Mouse (Mus musculus) retina, embryonic 14.5 days (tissue): ENCODE data around the gene Bloc1s1.

ENCODE experiments used
- DNase-seq: peaks from one replicate; pipeline ENCODE4 v3.0.0-alpha.2; 2015; ENCODE audit warnings: low spot score

The Bloc1s1 gene

GRCm38 (mm10) chr10:128923935-128924334 lies at the start of gene Bloc1s1:
Gene Bloc1s1 (minus strand): TSS chr10:128924035.
- DNase-seq: no peak

- no peak for DNase-seq
Observed at GRCm38 (mm10) chr10:128972841-128973240, 49.0 kb upstream of the Bloc1s1 start.

- DNase-seq: no peak
Observed at GRCm38 (mm10) chr10:128970740-128971250, 47.0 kb upstream of the Bloc1s1 start.

GRCm38 (mm10) chr10:128968341-128968749 lies 44.5 kb upstream of the Bloc1s1 start:
- no peak for DNase-seq

- no peak for DNase-seq
Observed at GRCm38 (mm10) chr10:128965871-128966270, 42.0 kb upstream of the Bloc1s1 start.

GRCm38 (mm10) chr10:128964961-128965360 lies 41.1 kb upstream of the Bloc1s1 start:
- no peak for DNase-seq

GRCm38 (mm10) chr10:128960590-128961584 lies 37.1 kb upstream of the Bloc1s1 start, which contains the start of gene Mettl7b:
Gene Mettl7b (minus strand): TSS chr10:128960988.
- DNase-seq: no peak

GRCm38 (mm10) chr10:128960142-128960541 lies 36.3 kb upstream of the Bloc1s1 start:
- no peak for DNase-seq

- no peak for DNase-seq
Observed at GRCm38 (mm10) chr10:128958340-128958739, 34.5 kb upstream of the Bloc1s1 start.

- no peak for DNase-seq
Observed at GRCm38 (mm10) chr10:128950208-128950887, 26.5 kb upstream of the Bloc1s1 start.

- DNase-seq: no peak
Observed at GRCm38 (mm10) chr10:128947496-128947895, 23.7 kb upstream of the Bloc1s1 start.

- DNase-seq: peak; percentile 41
Observed at GRCm38 (mm10) chr10:128945675-128946074, 21.8 kb upstream of the Bloc1s1 start.

GRCm38 (mm10) chr10:128940475-128941061 lies 16.7 kb upstream of the Bloc1s1 start:
- no peak for DNase-seq

GRCm38 (mm10) chr10:128938974-128939373 lies 15.1 kb upstream of the Bloc1s1 start:
- no peak for DNase-seq

GRCm38 (mm10) chr10:128938457-128938856 lies 14.6 kb upstream of the Bloc1s1 start:
- no peak for DNase-seq

- DNase-seq: no peak
Observed at GRCm38 (mm10) chr10:128937756-128938390, 14.0 kb upstream of the Bloc1s1 start.

GRCm38 (mm10) chr10:128935826-128936440 lies 12.1 kb upstream of the Bloc1s1 start:
- DNase-seq: no peak

GRCm38 (mm10) chr10:128934997-128935787 lies 11.4 kb upstream of the Bloc1s1 start:
- no peak for DNase-seq

- DNase-seq: no peak
Observed at GRCm38 (mm10) chr10:128933976-128934721, 10.3 kb upstream of the Bloc1s1 start.

GRCm38 (mm10) chr10:128933574-128933973 lies 9.7 kb upstream of the Bloc1s1 start, which contains the start of gene Itga7:
Gene Itga7 (plus strand): TSS chr10:128933818.
- peak; percentile 61 for DNase-seq
